Mouse (Mus musculus) kidney, postnatal 14 days (tissue): Measurements from ENCODE around the gene Mrpl3.
A peak's percentile ranks its signal among the peaks of the same experiment; 100 is the strongest.
"Not testable (repeated sequence)": the region's sequence is repeated elsewhere in the genome, so short reads cannot be mapped to it uniquely, and the experiment has no call there.

Source experiments
- DNase-seq: peaks from one replicate; pipeline ENCODE4 v3.0.0; 2022; ENCODE audit warnings: mixed read lengths

Mrpl3 gene

DNA sequence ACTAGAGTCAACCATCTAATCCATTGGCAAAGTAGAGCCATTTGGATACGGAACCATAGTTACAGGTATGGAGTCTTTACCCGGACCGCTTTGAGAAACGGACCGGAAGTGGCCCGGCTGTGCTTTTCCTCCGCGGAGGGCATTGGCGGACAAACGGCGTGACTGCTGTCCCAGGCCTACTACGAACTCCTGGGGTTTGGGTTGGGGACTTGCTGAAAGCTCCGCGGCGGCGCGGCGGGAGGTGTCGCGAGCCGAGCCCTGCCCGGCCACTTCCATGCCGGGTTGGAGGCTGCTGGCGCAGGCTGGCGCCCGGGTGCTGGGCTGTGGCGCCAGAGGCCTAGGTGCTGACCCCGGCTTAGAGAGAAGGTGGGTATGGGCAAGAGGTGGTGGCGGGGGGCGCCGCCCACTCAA is at the start of gene Mrpl3:
Gene Mrpl3 (plus strand): TSS at position 93 of the 411 bp plus-strand sequence.
- DNase-seq: peak; percentile 89

DNA sequence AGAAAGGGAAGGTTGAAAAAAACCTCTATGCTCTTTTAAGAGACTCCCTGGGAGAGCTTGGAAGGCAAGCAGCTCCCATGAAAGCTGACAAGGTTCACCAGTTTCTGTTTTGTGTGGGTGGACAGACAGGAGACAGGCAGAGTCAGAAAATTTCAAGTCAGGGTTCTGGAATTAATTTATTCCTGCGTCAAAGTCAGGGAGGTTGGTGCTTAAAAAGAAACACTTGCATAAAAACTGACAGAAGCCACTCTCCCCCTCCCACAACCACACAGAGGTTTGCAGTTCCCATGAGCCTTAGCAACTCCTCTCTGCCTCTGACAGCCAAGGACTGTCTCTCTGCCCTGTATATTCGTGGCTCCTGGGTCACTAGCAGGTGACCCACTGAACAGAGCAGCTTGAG is 42.3 kb upstream of the Mrpl3 start:
- peak; percentile 7 for DNase-seq

DNA sequence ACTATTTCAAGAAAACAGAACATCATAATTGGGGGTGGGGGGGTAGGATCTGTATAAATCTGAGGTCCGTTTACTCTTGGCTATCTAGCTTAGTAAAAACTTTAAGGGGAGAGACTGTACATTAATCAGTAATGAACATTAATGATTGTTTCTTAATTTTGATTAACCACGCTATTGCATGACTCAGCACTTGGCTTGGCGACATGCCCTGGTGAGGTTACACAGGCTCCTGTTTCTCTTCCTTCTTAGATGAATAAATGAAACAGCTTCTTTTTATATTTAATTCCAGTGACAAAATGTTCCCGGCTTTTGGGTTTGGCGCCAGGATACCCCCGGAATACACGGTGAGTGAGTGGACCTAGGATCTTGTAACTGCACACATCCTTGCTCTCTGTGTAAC is 34.9 kb upstream of the Mrpl3 start:
- DNase-seq: peak; percentile 46

DNA sequence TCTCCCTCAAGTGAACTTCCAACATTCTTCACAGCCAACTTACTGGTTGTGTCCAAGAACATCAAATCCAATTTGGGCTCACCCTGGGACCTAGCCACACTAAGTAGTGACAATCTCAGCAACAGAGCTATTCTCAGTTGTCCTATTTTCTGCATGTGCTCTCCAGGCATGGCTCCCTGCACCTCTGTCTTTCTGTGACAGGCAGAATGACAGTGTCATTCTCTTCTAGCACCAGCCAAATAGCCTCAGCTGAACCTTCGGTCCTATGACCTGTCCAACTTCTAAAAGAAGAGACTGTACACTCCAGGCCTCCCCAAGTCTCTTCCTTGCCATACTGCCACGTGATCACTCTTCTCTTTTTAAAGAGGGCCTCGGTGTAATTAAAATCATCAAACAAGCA is 24.7 kb upstream of the Mrpl3 start:
- DNase-seq: no peak

DNA sequence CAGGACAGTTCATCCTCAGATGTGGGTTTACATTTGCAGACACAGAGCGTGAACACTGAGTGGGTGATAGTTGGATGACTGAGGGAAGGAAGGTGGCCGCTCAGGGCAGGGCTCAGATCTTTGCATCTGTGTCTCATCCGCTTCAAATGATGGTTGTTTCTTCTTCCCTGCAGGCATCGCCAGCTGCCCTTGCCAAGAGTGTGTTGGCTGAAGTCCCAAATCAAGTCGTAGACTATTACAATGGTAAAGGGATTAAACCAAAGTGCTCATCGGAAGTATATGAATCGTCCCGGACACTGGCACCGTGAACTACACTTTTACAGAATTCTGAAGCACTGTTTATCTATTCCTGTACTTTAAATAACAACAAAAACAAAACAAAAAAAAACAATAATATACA is 20.5 kb upstream of the Mrpl3 start:
- no peak for DNase-seq

DNA sequence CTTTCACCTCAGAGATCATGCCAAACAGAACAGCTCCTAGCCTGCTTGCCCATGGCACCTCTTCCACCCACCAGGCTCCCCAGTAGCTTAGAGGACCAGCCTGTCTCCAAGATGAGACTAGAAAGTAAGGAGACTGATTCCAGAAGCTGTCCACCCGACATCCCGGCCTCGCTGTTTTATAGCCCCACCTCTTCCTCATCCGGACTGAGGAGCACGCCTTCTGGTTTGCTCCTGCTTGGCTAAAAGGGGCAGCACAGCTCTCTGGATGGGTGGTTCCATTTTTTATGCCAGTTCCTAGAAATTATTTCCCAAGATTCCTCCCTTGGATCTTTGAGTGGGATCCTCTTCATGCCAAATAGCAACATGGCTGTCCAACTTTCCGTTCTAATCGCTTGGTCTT is 19.4 kb upstream of the Mrpl3 start:
- no peak for DNase-seq

DNA sequence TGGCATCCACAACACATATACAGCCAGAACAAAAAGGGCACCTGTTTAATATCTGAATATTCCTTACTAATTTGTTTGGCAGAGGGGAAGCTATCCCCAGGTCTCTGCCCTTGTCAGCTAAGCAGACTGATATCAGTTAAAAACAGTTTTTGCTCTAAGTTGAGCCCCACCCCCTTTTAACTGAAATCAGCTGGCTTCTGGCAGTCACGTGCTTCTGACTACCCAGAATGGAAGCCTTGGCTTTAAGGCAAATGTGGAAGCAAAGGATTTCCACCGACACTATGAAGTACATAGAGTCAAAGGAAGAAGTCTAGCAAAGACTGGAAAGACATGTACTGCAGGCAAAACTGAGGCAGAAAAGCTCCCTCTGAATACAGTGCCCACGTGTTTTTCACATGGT is 15.2 kb upstream of the Mrpl3 start:
- no peak for DNase-seq

DNA sequence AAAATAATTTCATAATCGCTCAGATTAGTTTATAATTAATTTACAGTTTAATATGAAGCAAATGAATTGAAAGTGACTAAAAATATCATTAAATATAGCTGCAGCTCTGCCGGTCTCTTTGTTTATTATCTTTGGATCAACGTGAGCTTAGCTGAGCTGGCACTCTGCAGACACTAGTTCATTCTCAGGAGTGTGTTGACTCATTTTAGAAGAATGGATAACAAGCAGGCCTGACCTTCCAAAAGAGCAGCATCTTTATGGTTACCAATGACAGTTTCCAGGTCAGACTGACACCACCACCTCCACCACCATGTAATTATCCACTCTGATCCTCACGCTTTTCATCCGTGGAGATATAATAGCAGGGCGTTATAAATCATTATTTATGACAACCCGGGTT is 7.0 kb upstream of the Mrpl3 start:
- DNase-seq: no peak

DNA sequence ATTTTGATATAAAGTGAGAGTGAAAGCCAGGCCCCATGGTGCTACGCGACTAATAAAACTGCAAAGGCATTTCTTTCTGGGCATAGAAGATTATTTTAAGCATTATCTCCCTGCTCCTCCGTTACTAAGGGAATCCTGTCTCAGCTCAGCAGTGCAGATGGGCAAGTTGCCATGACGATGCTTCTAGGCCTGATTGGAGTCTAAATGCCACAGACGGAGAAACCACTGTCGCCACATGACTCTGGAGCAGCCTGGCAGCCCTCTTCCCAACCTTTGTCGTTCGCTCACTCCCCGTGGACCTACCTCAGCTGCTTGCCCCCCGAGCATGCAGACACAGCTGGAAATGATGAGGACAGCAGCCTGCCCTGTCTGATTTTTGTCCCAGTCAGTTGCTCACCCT is 4.7 kb upstream of the Mrpl3 start:
- no peak for DNase-seq

DNA sequence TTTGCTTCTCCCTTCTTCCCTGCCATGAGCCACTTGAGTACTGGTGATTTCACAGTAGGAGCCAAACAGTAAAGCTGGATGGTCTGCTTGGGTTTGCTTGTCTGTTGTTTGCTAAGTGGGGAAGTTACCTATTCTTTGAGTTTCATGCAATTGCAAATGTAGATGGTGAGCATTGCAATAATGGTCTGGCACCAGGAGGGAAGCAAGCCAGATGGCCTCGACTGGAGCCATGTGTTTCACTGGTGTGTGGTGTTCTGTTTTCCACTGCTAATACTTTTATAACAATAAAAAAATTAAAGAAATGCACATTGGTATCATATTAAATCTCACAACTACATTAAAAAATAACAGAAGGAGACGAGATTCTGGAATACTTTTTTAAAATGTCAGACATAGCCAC is 3.4 kb upstream of the Mrpl3 start:
- no peak for DNase-seq

DNA sequence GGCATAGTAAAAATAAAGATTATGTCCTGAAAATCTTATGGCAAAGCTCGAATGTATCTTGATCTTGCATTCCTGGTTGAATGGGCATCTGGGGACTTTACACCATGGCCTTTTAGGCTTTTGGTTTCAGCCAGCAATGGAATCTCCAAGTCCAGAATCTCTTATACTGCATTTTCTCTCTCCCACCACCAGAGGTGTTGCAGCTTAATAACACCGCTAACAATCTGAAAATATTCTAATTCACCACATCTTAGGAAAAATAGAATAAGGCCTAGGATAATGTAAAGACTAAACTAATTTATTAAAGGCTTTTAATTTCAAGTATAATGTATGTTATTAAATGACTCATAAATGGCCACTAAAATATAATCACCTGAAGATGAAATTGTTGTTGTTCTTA is 2.8 kb upstream of the Mrpl3 start:
- DNase-seq: no peak

DNA sequence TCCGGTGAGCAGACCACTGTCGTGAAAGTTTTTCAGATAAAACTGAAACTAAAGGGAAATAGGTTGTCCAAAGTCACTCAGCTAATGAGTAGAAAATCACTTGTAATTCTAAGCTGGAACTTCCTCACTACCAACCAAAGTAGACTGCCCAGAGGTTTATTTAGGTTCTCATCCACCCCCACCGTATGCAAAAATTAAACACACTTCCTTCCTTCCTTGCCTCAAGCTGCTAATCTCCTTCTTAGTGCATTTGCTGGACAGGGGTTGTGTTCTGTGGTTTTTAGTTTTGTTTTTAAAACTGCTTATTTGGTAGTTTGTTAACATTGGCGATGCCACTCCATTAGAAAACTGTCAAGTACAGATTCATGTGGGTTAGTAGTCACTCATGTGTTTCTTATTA is 773 bp downstream of the Mrpl3 start:
- DNase-seq: no peak

DNA sequence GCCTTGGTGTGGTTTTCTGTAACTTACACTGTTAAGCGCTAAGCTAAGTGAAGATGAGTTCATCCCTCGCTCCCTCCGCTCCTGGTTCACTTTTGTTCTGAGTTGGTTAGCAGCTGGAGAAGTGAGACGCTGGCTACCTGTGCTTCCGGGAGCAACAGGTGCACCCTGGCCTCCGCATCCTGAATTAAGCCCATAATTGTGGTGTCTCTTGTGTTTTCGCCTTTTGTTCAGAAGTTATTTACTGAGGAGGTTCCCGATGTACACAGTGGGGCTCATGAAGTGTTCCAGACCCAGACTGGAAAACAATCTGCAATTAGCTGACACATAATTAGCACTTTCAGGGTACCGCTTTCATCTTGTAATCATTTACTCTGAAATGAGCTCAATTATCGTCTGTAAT is 16.1 kb downstream of the Mrpl3 start:
- no peak for DNase-seq

DNA sequence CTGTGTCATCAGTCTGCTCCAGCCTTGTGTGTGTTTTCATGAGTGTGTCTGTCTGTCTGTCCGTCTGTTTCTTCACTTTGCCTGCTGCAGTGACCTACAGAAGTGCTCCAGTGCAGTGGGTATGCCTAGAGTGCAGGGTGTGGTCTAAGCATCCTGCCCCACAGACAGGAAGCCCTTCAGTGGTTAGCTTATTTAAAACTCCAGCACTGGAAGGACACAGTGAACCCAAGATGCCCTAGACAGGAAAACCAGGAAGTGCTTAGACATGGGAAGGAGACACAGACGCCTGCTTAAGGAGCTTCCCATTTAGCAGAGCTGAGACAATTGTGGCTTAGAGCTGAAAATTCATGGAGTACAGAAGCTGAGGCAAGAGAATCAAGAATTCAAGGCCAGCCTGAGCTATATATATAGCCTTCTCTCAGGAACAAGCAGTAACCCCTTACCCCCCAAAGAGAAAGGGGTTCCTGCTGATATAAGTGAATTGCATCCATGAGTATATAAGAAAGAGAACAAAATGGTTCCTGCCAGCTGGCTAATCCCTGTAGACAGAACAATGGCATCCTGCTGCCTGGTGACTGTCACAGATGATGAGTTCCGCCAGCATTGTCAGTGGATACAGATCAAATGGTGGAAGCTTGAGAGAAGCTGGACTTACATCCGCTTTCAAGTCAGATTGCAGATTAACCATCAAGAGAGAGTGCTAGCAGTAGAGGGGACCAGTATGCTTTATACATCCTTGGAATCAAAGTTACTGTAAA is 20.1 kb downstream of the Mrpl3 start:
- DNase-seq: peak; percentile 5

DNA sequence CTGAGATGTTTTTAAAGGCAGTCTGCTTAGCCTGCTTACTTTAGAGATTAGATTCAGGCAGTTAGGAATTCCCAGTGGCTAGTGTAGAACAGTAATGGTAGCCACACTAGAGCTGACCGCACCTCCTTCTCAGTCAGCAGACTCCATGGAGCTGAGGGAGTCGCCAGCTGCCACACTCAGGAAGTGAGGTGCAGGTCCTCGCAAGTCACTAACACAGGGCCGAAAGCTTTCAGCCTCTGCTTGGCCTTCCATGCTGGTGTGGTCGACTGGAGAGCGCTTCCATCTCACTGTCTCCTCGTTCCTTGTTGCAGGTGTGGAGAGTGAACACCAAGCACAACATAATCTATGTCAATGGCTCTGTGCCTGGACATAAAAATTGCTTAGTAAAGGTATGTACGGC is 21.8 kb downstream of the Mrpl3 start:
- DNase-seq: no peak

DNA sequence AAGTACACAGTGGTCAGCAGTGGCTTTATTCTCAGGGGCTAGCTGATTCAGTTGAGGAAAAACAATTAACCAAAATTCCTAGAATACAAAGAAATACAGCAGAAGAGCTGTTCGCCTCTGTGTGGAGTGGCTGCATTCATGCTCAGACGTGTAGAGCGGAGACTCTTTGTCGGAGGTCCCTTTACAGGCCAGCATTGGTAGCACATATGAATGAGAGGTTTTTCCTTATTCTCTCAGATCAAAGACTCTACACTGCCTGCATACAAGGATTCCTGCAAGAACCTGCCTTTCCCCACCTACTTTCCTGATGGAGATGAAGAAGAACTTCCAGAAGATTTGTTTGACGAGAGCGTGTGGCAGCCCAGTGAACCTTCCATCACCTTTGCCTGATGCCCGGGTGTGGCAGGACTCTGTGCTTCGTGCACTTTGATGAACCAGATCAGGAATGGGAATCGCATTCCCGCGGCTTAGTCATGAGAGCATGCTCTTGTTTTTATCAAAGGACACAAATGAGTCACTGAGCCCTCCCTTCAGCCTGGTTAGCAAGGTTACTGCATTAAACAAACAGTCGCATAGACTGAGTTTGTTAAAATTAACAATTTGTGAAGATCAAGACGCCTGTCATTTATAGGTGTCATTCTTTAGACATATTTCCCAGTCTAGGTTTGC is 23.9 kb downstream of the Mrpl3 start:
- DNase-seq: no peak

DNA sequence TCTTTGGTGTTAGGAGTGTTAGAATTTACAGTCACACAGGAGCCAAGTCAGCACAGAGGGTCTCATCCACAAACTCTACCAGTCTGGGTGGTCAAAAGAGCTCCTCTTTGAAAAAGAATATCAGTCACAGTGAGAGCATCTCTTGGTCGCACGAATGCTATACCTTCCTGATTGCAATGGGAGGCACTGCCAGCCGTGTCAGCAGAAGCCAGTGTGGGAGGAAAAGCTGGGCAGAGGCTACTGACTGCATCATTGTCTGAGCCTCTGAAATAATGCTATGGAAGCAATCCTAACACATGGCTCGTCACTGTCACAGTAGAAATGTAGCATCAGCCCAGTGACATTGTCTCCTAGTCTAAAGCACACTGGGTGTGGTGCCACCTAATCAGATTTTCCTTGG is 25.4 kb downstream of the Mrpl3 start:
- no peak for DNase-seq

DNA sequence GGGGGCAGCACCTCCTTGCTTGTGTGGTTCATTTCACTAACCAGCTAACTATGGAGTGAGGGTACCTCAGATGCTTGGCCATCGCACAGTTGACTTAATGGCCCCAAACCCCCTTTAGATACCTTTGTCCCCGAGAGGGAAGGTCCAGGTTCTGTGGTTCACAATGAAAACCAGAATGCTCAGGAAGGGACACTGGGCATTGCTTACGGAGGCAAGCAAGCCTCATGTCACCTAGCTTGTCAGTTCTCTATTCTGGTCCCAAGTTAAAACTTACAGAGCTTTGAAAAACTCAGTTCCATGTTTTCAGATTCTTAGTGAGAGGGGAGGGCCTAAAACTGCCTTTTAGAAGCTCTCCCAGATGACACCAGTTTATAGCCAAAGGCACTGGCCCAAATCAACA is 27.2 kb downstream of the Mrpl3 start:
- no peak for DNase-seq

DNA sequence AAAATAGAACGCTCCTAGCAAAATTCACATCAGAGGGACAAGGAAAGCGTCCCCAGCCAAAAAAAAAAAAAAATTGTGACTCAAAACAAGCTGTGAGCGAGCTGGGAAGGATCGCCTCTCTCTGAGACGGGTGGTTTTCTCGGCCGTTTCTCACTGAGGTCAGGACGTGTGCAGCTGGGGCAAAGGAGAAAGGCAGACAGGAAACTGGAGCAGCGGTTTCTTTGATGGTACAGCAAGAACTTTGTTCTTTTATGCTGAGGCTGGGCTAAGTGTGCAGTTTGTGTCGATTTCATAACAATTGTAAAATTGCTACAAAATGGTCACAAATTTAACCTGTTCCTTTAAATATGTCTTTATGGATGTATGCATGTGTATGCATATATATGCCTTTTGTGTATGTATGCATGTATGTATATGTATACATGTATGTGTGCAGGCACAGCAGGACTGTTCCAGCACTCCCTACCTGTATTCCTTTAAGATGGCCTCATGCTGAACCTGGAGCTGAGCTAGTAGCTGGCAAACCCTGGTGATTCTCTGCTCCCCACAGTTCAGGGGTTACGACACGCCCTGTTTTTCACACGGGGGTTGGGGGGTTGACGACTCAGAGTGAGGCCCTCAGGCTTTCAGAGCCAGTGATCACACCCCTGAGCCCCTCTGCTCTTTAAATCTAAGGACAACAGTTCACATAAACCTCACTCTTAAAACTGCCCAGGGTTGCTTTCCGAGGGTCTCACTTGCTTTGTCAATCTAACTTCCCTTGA is 48.0 kb downstream of the Mrpl3 start:
- DNase-seq: no peak

DNA sequence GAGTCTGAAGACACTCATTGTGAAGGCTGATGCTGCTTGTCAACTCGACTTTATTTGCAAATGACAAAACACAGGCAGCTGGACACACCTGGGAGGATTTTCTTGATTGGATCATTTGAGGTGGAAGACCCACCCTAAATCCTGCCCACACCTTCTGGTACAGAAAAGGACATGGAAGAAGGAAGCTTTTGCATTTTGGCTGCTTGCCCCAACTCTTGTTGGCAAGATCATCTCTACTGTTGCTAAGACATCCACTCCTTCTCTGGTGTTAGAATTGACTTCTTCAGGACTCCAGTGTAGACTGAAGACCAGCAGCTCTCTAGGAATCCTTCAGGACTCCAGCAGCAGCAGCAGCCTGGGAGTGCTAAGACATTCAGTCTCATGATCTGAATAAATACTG is 48.9 kb downstream of the Mrpl3 start:
- DNase-seq: no peak

DNA sequence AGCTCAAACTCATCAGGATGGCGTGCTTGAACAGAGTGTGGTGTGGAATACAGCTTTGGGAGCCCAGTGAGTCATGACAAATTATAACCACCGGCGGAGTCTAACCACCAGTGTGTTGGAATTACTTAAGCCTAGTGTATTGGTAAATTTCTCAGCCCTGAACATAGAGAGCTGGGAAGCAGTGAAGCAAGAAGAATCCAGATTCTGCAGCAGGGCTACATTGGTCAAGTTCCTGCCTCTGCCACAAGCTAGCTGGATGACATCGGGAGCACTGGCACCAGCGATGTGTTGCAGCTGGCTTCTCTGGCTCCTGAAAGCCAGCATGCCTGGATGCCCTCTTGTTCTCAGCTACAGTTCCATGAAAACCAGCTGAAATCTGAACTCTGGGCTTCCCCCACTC is 50.9 kb downstream of the Mrpl3 start:
- no peak for DNase-seq

DNA sequence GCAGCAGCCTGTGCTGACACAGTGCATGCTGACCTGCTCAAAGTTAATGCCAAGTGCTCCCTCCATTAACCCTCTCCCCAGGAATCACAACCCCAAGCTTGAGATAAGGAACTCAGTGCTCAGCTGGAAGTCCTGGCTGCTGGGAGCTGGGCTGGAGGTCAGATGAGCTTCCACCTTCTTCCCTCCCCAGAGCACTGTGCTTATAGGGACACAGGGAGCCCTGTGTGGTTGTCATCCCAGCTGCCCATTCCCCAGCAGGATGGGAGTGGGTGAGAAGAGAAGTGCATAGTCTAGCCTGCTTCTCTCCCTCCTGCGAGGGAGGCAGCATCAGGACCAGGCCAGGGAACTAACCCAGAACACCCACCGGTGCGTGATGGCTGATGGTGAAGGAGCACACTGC is 72.2 kb downstream of the Mrpl3 start:
- DNase-seq: not testable (repeated sequence)
